Mouse (Mus musculus) kidney, postnatal 4 days (tissue): ENCODE data around the gene A930009A15Rik.

Experiments
- DNase-seq, 2 experiments: peaks; one replicate each; pipeline ENCODE4 v3.0.0; 2021; ENCODE audit warnings: mixed read lengths in 2 of 2

The A930009A15Rik gene

DNA sequence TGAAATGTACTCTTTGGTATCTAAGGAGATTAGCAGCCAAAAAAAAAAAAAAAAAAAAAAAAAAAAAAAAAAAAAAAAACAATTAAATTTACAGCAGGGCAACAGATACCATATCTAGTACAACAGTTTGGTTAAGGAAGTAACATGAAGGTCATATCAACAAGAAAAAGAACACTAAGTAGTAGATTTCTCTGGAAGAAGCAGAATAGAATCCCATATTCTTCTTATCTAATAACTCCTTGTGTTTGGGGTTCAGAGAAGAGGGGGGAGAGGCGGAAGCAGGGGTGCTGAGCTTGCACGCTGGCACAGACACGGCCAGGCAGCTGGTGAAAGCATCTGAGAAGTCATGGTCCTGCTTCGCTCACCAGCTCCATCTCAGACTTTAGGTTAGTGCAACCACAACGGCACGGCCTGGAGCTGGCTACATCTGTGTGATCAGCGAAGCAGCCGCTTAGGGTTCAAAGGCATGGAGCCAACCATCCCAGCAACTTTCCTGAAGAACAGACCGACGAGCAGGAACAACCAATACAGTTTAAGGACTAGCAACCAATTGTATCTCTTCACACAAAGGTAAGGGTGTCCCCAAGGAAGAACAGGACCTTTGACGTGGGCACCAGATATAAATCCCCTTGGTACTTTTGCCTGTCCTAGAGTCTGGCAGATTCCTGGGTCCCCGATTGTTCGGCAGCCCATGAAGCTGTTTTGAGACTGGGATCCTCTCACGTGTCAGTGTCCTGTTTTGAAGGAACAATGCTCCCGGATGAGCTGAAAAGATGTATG lies at the start of gene A930009A15Rik:
TSS of gene A930009A15Rik (plus strand) at position 275 of the 780 bp plus-strand sequence.
- DNase-seq, result peak in 1 of 2 experiments; percentile 18

DNA sequence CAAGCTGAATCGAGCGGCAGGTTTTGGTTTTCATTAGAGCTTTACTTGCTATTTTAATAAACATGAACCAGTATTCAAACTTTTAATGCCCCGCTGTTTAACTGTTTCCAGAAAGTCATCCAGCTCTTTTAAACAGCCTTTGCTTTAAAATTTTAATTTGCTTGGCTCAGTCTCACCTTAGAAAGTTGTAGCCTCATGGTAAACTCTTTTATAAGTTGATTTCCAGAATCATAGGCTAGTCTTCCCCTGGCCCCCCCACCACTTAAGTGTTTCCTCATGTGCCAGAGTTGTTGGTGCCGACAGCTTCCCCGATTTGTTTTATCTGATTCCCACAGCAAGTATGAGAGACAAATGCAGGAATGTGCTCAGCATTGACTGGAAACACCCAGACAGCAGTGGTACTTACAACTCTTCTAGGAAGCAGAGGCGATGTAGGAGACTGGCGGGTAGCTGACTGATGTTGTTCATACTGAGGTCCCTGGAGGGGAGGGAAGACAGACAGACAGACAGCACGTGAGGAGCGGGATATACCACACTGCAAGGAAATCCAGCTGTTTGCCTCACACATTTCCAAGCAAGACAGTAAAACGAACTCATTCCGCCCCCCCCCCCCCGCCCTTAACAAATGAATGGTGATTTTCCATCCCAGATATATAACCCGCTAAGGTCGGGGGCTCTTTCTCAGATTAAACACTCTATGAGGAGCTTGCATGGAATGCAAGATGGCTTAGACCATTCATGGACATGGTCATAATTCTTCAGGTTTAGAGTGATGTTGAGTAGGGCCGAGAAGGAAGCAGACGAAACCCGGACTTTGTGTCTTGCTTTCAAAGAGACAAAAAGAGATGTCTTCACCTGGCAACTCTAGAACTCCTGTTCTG lies 49.3 kb upstream of the A930009A15Rik start:
- DNase-seq, result peak in 1 of 2 experiments; percentile 9

DNA sequence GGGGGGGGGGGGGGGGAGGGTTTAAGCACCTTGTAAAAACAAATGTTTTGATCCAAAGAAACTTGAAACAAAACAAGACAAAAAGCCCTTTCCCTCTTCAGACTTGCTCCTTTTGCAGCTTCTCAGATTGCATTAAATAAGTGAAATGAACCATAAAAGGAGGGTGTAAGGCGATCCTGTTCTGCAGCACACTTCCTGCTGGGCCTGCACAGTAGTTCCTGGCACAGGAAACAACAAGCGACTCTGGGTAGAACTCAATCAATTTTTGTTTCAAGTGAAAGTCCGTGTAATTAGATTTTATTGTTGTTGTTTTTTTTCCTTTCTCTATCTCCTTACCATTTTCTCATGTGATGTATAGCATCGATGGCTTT lies 48.7 kb upstream of the A930009A15Rik start:
- DNase-seq, result no peak

DNA sequence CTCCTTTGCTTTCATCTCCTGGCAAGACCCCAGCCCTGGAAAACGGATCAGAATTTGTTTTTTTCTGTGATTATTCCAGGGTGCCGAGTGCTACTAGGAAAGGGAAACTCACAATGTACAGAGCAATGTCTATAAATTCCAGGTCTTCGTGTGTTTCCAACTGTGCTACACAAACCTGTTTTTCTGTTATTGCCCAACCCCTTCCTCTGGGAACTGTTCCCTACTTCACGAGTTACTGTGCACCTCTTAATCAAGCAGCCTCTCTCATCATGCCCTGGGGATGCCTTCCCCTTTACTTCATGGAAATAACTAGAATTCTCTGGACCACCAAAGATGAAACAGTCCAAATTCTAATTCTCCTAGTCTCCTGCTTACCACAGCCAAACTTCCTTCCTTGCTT lies 40.9 kb upstream of the A930009A15Rik start:
- no peak for DNase-seq

DNA sequence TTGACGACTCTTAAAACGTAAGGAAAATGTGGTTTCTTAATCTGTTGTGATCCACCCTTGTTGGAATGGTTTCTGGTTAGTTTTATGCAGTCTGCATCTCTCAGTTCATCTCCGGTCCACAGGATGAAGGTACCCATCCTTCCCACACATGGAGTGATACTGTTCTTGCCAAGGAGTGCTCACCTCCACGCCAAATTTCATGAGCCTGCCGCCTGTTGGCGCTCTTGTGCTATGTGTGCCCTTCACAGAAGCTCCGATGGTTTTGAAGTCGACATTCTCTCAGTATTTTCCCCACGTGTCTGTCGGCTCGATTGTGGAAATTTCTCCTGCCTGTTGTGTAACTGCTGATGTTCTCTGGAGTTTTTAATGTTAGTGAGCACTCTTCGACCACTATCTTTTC lies 40.0 kb upstream of the A930009A15Rik start:
- no peak for DNase-seq

DNA sequence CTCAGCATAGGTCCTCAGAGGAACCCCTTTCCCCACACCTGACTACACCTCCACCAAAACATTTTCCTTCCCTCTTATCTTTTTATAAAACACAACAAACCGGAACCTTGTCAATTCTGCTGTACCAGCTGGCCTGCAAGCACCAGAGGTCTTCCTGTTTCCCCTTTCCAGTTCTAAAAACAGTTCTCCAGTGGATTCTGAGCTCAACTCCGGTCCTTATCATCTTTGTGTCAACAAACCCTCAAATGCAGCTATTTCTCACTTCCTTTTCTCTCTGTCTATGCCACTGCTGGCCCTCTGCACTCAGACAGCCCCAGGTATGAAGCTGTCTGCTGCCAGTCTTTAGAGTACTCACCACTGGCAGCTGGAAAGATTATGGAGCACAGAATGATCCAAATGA lies 39.0 kb upstream of the A930009A15Rik start:
- no peak for DNase-seq

DNA sequence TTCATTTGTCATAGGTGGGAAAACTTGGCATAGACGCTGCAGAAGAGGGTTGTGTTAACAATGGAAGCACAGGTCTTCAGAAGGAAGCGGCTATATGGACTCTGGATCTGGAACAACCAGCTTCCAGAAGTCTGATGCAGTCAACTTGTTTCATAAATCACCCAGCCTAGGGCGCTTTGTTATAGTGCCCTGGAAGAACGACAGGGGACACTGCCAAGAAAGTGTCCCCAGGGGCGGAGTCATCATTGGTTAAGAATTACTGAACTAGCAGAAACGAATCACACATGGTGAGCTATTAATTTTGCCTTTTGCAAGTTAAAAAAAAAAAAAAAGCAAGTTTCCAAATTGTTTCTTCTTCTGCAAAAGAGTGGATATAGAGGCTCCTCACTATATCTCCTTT lies 26.9 kb upstream of the A930009A15Rik start:
- peak in 1 of 2 experiments; percentile 23 for DNase-seq

DNA sequence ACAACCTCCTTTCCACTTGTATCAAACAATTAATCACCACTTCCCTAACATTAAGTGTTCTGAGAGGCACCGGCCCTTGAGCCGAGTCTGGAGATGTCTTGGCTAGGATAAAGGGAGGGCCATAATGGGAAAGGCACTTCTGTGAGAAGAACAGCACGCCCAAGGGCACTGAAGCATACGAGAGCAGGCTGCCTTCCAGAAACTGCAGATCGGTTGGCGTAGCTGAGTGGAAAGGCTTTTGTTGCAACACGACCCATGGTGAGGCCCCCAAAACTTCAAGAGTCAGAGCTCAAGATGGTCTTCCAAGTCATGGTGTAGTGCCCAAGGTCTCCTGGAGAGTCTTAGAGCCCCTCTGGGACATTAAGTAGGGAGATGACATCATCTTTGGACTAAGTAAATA lies 19.5 kb upstream of the A930009A15Rik start:
- peak; percentile 19 to 22 for DNase-seq

DNA sequence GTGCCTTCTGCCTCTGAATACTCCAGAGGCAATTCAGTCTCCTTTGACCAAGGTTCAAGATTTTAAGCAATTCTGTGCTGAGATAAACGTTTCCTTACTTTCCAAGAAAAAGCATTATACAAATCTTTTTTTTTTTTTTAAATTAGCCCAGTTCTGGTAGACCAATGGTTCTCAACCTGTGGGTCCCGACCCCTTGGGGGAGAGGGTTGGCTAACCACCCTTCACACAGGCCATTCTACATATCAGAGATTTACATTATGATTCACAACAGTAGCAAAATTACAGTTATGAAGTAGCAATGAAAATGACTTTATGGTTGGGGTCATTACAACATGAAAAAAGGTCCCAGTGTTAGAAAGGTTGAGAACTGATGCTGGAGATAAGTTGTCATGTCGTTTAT lies 18.7 kb upstream of the A930009A15Rik start:
- DNase-seq, result no peak

DNA sequence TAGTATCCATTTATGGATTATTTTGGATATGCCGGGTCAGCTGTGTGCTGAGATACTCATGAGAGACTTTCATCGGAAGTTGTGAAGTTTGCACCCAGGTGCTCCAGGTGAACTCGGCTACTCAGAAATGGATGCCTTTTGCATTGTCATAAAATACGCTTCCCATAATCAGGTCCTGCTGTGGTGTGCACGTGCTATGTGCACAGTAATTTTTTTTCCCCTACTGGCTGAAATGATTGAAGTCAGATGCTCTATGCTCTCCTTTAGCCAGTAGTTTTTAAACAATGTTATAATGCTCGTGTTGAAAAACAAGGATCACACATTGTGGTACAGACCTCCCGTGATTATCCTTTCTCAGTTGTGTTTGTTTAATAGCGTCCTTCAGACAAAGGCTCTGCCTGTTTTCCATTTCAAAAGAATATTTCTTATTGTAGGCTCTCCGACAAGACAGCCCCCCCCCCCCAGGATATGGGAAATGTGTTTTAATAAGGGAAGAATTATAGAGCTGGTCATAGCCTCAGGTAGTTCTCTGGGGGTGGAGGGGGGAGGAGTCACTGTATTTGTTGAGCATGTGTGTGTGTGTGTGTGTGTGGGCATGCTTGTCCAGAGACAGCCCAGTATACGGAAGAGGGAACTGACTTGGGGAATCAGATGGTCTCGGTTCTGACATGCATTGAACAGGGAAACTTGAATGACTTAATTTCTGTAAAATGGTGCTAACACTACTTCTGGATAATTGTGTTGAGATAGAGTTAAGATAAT lies 16.3 kb upstream of the A930009A15Rik start:
- DNase-seq, result no peak

DNA sequence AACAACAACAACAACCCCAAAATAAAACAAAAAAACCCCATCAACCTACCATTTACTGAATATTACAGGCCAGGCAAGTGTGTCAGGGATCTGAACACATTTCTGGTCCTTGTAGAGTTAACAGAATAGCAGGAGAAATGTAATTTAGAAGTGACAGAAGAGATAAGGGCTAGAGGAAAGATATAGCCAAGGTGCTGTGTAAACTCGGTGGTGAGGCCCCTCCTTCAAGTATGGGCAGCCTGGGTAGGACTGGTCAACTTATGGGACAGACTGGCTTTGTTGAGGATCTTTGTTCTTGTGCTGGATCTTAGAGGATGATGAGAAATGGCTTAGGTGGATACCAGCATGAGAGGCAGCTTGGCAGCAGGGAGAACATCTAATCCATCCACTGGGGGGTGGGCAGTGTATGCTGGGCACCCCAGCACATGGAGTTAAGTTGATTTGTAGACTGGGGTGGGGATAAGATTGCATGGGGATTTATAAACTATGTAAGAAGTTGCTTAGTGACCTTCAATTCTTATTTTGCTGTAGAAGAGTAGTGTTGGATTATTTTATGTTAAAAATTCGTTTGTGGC lies 14.5 kb upstream of the A930009A15Rik start:
- no peak for DNase-seq

DNA sequence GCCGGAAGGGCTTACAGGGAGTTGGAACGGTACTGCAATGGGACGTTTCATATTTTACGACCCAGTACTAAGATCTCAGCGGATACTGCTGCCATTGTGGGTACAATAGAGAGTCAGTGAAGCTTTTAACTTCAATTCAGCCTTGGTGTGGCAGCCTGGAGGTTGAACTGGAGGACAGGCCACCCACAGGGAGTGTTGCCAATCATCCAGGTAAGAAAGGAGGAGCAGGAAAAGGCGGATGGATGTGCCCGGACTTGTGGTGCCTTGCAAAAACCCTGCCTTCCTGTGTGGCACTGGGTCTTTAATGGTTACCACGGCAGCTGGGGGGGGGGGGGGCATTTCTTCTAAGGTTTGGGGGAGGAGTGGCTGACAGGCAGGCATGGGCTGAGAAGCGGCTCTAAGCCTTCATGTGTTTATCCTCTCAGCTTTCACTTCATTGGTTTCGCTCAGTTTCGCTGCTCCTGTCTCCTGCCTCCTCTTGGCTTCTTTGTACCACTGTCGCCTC lies 13.0 kb upstream of the A930009A15Rik start:
- peak in 1 of 2 experiments; percentile 10 for DNase-seq

DNA sequence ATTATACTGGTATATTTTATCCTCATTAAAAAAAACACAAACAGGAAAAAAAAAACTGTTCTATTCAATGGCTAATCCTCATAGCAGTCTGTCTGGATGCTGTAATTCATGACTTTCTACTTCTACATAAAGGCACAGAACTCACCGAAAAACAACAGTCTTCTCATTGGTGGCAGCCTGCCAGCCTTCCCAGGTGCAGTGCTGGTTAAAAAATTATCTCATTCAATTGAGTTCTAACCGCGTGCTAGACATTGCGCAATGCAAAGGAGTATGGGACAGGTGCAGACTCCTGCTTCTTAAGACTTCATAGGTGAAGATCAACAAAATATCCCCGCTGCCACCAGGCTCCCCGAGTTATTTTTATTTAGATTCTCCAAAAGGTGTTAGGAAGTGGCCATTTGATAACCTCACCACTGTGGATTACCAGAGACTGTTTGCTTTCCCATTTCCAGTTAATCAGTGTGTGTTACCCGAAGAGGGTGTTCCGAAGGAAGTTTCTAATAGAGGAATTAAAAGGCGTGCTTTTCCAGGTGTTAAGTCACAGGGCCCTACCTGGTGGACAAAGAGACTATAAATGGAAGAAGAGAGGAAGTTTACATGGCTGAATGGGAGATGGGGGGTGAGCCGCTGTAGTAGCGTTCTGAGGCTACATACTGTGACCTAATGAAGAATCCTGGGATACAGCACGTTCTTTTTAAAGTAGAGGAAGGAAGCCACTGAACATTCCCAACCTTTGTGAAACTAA lies 8.5 kb upstream of the A930009A15Rik start:
- DNase-seq, result peak; percentile 45 to 54

DNA sequence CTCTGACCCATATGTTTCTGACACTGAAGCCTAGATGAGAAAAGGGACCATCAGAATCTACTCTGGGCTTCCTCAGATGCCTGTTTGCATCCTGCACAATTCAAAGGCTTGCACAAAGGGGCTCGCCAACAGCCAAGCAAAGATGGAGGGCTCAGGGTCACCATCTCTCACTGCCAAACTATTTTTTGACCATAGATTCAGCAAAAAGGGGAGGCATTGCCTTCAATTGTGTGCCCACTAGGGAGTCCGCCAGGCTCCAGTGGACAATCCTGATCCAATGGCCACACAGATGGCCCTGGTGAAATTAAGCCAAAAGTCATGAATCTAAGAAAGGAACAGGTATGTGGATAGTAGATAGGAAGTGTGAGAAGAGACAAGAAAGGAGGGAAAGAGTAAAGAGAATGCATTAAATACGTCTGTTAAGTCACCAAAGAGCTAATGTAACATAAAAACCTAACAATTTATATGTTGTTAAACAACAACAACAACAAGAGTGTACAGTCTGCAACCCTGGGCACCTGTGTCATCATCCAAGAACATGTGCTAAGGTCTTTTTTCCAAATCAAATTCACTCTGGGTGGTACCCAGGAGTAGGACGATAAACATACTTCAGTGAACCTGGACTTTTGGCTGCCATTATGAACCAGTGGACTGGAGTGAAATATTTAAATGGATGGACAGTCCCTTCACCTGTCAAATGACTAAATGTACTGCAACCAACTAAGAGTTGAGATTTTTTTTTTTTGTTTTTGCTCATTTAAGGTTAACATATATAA lies 6.7 kb upstream of the A930009A15Rik start:
- no peak for DNase-seq

DNA sequence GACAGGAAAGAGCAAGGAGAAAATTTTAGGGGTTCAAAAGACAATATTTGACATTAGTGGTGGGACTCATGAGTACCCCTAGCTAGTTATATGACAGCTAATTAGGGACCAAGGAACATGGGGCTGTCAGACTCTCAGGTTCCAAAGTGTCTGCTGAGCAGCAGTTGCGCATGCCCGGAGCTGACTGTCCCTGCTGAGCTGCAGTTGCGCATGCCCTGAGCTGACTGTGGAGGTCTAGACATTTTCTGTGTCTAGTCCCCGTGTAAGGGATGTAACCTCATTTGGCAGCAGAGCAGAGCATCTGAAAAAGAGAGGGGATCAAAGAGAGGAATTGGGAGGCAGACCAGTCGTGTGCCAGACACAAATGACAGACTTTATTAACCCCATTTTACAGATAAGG lies 5.8 kb upstream of the A930009A15Rik start:
- DNase-seq, result no peak

DNA sequence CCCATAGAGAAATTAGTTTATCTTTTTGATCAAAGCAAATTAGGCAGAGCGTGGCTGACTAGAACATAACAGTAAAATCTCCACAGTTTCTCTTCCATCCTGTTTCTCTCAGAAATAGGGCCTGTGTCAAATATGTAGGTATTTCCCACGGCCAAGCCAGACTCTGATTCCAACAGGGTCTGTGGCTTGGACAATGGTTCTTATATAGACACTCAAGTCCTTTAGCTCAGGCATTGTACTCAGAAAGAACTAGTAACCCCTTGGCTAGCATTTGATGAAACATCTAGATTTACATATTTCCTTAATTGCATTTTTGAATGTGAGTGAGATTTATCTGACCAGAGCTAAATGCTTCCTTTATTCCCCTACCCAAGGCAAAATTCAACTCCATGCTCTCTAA lies 791 bp downstream of the A930009A15Rik start:
- DNase-seq, result no peak

DNA sequence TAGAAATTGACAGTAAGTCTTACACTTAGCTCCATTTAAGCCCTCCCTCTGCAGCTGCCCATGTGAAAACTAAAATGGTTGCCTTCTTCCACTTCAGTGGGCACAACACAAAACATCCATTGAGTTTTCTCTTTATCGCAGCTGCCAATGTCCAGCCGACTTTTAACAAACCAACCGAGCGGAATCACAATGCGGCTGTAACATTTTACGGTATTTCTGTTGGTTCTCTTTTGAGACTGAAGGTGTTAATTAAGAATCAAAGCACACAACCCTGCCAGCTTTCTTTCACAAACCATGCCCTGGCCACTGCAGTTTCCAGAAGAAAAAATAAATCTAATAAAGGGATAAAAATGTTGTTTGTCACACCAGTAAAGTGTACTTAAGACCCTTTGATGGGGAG lies 1.5 kb downstream of the A930009A15Rik start:
- DNase-seq, result no peak

DNA sequence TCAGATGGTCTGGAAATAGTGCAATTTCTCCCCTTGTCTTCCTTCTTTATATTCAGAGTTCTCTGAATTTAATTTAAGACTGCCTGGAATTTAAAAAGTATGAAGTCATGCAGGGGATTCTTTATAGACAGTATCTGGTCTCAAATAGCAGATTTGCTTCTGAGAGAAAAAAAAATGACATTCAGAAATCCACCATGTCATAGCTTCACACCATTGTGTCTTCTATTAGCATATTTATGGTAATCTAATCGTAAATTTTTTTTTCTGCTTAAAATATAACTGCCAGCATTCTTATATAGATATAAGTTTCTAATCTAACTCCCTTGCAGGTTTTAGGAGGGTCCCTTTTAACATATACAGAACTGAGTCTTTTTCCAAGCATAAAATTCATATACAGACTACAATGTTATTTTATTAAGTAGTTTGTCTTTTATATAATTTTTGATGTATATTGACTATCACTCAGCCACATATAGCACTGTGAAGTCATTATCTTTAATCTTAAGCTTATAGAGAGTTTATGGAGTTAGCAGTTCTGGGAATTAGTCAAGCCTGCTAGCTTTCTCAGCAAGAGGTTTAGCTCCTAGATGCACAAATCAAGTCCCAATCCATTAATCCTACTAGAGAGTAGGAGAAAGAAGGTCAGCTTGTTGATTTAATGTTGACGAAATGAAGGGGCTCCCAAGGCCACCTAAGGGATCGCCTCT lies 2.1 kb downstream of the A930009A15Rik start:
- no peak for DNase-seq

DNA sequence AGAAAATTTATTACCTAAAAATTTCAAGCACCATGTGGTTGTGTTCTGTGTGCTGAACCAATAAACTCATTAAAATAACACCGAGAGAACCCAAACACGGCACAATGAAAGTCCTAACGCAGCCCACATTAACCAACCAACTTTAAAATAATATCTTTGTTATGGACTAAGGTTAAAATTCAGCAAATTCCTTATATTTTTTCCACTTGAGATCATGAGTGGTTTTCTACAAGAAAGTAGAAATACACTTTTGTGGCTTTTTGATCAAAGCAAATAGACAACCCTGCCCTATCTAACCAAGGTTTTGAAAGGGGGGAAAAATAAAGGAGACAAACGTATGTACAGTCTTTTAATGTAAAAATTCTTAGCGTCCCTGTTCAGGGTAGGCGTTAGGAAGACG lies 9.3 kb downstream of the A930009A15Rik start:
- DNase-seq, result no peak

DNA sequence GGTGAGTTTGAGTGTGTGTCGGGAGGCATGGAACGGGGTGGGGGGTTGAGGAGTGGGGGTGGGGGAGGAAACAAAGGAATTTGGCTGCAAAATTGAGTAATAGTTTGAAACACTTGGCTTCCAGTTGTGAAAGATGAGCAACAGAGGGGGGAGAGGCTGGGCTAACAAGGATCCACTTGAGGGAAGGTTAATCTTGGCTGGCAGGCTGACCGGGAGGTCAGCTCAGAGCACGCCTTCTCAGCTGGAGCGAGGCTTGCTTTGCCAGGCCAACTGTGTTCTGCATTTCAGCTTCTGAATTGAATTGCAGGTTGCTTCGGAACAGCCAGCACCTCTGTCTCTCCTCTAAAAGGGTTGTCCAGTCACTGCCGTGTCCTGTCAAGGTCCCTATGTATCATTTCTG lies 9.7 kb downstream of the A930009A15Rik start:
- peak; percentile 14 to 31 for DNase-seq
